Mouse (Mus musculus) WW6 (cell line): Measurements from ENCODE around the gene Foxp1.

Experiments used
- DNase-seq: peaks from one replicate; pipeline ENCODE4 v3.0.0-alpha.2; 2013; ENCODE audit warnings: low read depth, low spot score

Foxp1 gene

GRCm38 (mm10) chr6:99057113-99057553, 465.4 kb downstream of the Foxp1 start:
- DNase-seq = no peak

- no peak for DNase-seq
Measured at GRCm38 (mm10) chr6:99056379-99056778, 466.1 kb downstream of the Foxp1 start.

GRCm38 (mm10) chr6:99053998-99054397, 468.5 kb downstream of the Foxp1 start:
- no peak for DNase-seq

- DNase-seq = no peak
Measured at GRCm38 (mm10) chr6:99053111-99053510, 469.4 kb downstream of the Foxp1 start.

GRCm38 (mm10) chr6:99051724-99052123, 470.8 kb downstream of the Foxp1 start:
- DNase-seq = no peak

- no peak for DNase-seq
Measured at GRCm38 (mm10) chr6:99050288-99051006, 472.1 kb downstream of the Foxp1 start.

- DNase-seq = no peak
Measured at GRCm38 (mm10) chr6:99047322-99047721, 475.2 kb downstream of the Foxp1 start.

- DNase-seq = no peak
Measured at GRCm38 (mm10) chr6:99045845-99046788, 476.4 kb downstream of the Foxp1 start.

- DNase-seq = no peak
Measured at GRCm38 (mm10) chr6:99043932-99044664, 478.4 kb downstream of the Foxp1 start.

GRCm38 (mm10) chr6:99043226-99043625, 479.3 kb downstream of the Foxp1 start:
- no peak for DNase-seq

- DNase-seq = no peak
Measured at GRCm38 (mm10) chr6:99042175-99042954, 480.2 kb downstream of the Foxp1 start.

- DNase-seq = no peak
Measured at GRCm38 (mm10) chr6:99038977-99039376, 483.5 kb downstream of the Foxp1 start.

GRCm38 (mm10) chr6:99035459-99036375, 486.8 kb downstream of the Foxp1 start:
- DNase-seq = no peak

GRCm38 (mm10) chr6:99033062-99033461, 489.5 kb downstream of the Foxp1 start:
- DNase-seq = no peak

- DNase-seq = no peak
Measured at GRCm38 (mm10) chr6:99031321-99031903, 491.1 kb downstream of the Foxp1 start.

GRCm38 (mm10) chr6:99030251-99030650, 492.3 kb downstream of the Foxp1 start:
- no peak for DNase-seq

GRCm38 (mm10) chr6:99029438-99029837, 493.1 kb downstream of the Foxp1 start:
- DNase-seq = no peak

- no peak for DNase-seq
Measured at GRCm38 (mm10) chr6:99028989-99029305, 493.6 kb downstream of the Foxp1 start.

GRCm38 (mm10) chr6:99028161-99028988, 494.1 kb downstream of the Foxp1 start:
- DNase-seq = no peak
